Mouse (Mus musculus) limb, embryonic 11.5 days (tissue): ENCODE results near the gene BC004004. TPM values are rescaled to one million over a fixed set of nuclear protein-coding genes. Genes with fewer than 3 reads are reported as not detected.
A peak's percentile ranks its signal among the peaks of the same experiment; 100 is the strongest.

Source experiments
- ATAC-seq: fragments of 200-750 bp; cut with Nextera tagmentation; 2 replicates; pipeline ENCODE4 v1.8.0; 2017; ENCODE audit warnings: low read depth; ENCODE audit not compliant: insufficient number of reproducible peaks, low FRiP score, low TSS enrichment
- DNase-seq: peaks from one replicate; pipeline ENCODE4 v3.0.0-alpha.2; 2015; ENCODE audit warnings: low spot score
- H3K27ac ChIP-seq: fragments of 300-500 bp; sonication (generic); replicated peaks from 2 replicates; pipeline ENCODE4 v1.5.1; 2014; ENCODE audit warnings: low read depth, mild to moderate bottlenecking, low read length
- H3K27me3 ChIP-seq: fragments of 300-500 bp; sonication (generic); 2 replicates; pipeline ENCODE4 v1.6.1; 2014; ENCODE audit warnings: mild to moderate bottlenecking, low read length, mixed read lengths; ENCODE audit not compliant: control insufficient read depth, insufficient read depth
- H3K36me3 ChIP-seq: fragments of 300-500 bp; sonication (generic); 2 replicates; pipeline ENCODE4 v1.6.1; 2014; ENCODE audit warnings: mild to moderate bottlenecking, low read length, moderate library complexity, mixed read lengths; ENCODE audit not compliant: control insufficient read depth, insufficient read depth
- H3K4me1 ChIP-seq: fragments of 300-500 bp; sonication (generic); 2 replicates; pipeline ENCODE4 v1.6.1; 2014; ENCODE audit warnings: low read length, mixed read lengths; ENCODE audit not compliant: control insufficient read depth, insufficient read depth
- H3K4me2 ChIP-seq: fragments of 300-500 bp; sonication (generic); 2 replicates; pipeline ENCODE4 v1.6.1; 2014; ENCODE audit warnings: low read depth, mild to moderate bottlenecking, moderate library complexity; ENCODE audit not compliant: severe bottlenecking
- H3K4me3 ChIP-seq: fragments of 300-500 bp; sonication (generic); 2 replicates; pipeline ENCODE4 v1.5.1; 2014; ENCODE audit warnings: low read depth, low read length
- H3K9ac ChIP-seq: fragments of 300-500 bp; sonication (generic); 2 replicates; pipeline ENCODE4 v1.6.1; 2014; ENCODE audit warnings: mild to moderate bottlenecking, low read length
- H3K9me3 ChIP-seq: fragments of 300-500 bp; sonication (generic); 2 replicates; pipeline ENCODE4 v1.6.1; 2016; ENCODE audit warnings: low read length; ENCODE audit not compliant: control insufficient read depth
- WGBS: fragments of 180-500 bp; shearing (Covaris S2); extraction: QIAGEN DNeasy Blood & Tissue Kit; methylation state at CpG from one replicate; pipeline ENCODE4 v1.1.7; 2014; 5-methylcytosine and 5-hydroxymethylcytosine counted together
- polyA plus RNA-seq: library from polyadenylated mRNA; unstranded; fragments of >200 nt; fragmentation: Nextera tagmentation; extraction: Ambion mirVana; gene quantifications from 2 replicates; pipeline ENCODE4 v1.2.1, GENCODE M21; 2014

BC004004 gene
- polyA plus RNA-seq, 1 experiment from 2014 or later = 50.0 TPM

GRCm38 (mm10) chr17:29295835-29296234, 27.2 kb downstream of the BC004004 start:
- DNase-seq = no peak
- H3K4me2 ChIP-seq = no peak overlapping the region
- H3K27me3 ChIP-seq = no peaks in the 10 kb centered on the region
- ATAC-seq = no peak
- H3K4me1 ChIP-seq = peaks cover 10% of the 10 kb centered on the region; the same call in 1 of the 2 replicates
- peaks cover 8% of the 10 kb centered on the region; the same call in 1 of the 2 replicates for H3K36me3 ChIP-seq
- WGBS = 69% methylated on average over 5 of the region's 5 CpGs
- H3K4me3 ChIP-seq = no peak overlapping the region
- H3K27ac ChIP-seq = no peak overlapping the region
- H3K9ac ChIP-seq = no peak overlapping the region
- no peaks in the 10 kb centered on the region for H3K9me3 ChIP-seq

DNA sequence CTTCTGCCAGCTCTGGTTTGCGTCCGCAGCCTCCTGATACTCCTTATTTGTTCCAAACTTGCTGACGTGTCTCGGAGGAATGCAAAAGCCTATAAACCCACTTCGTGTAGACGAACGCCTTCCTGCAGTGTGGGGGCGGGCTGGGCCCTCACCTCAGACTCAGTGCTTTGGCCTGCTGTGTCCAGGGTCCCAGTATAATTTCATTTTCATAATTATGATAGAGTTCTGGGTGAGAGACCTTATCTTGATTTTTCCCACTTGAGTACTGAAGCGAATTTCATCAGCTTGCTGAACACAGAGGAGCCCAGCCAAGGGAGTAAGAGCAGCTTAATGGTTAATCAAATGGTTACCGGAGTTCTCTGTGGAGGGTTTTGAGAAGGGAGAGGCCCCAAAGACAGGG, 28.7 kb downstream of the BC004004 start:
- WGBS = 41% methylated on average over 10 of the region's 10 CpGs
- H3K4me3 ChIP-seq = no peak overlapping the region
- no peak for DNase-seq
- H3K4me2 ChIP-seq = no peak overlapping the region
- peaks cover 15% of the 10 kb centered on the region; the same call in 1 of the 2 replicates for H3K36me3 ChIP-seq
- ATAC-seq = no peak
- H3K4me1 ChIP-seq = peaks cover 10% of the 10 kb centered on the region; the same call in 1 of the 2 replicates
- H3K9me3 ChIP-seq = no peaks in the 10 kb centered on the region
- H3K9ac ChIP-seq = no peak overlapping the region
- no peak overlapping the region for H3K27ac ChIP-seq
- H3K27me3 ChIP-seq = no peaks in the 10 kb centered on the region

- H3K4me1 ChIP-seq = peaks cover 10% of the 10 kb centered on the region
- WGBS = 80% methylated on average over 6 of the region's 6 CpGs
- H3K4me2 ChIP-seq = no peak overlapping the region
- no peak overlapping the region for H3K4me3 ChIP-seq
- H3K36me3 ChIP-seq = peaks cover 15% of the 10 kb centered on the region; the same call in 1 of the 2 replicates
- ATAC-seq (no peak), DNase-seq (no peak)
- H3K27ac ChIP-seq = no peak overlapping the region
- no peaks in the 10 kb centered on the region for H3K9me3 ChIP-seq
- H3K27me3 ChIP-seq = no peaks in the 10 kb centered on the region
- no peak overlapping the region for H3K9ac ChIP-seq
Observed at GRCm38 (mm10) chr17:29297813-29298212, 29.2 kb downstream of the BC004004 start.

GRCm38 (mm10) chr17:29299282-29299681, 30.7 kb downstream of the BC004004 start:
- H3K27ac ChIP-seq = no peak overlapping the region
- peaks cover 15% of the 10 kb centered on the region; the same call in 1 of the 2 replicates for H3K36me3 ChIP-seq
- H3K27me3 ChIP-seq = no peaks in the 10 kb centered on the region
- no peak overlapping the region for H3K4me2 ChIP-seq
- 88% methylated on average over 4 of the region's 4 CpGs for WGBS
- no peak overlapping the region for H3K9ac ChIP-seq
- H3K9me3 ChIP-seq = no peaks in the 10 kb centered on the region
- H3K4me1 ChIP-seq = peaks cover 23% of the 10 kb centered on the region
- DNase-seq (no peak), ATAC-seq (no peak)
- no peak overlapping the region for H3K4me3 ChIP-seq

DNA sequence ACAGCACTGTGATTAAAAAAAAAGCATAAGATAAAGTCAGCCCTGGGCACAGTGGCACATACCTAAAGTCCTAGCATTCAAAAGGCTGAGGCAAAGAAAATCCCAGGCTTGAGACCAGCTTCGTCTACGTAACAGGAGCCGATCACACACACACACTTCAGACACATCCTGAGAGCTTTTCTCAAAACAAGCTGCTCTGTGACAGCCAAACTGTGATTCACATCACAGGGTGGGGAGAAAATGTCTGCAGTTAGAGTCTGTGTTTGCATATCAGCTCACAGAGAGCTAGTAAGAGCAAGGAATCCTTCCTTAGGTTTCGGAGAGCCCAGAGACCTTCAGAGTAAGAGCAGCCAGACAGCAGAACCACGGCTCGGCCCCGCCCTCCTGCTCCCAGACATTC, 32.3 kb downstream of the BC004004 start:
- 91% methylated on average over 7 of the region's 7 CpGs for WGBS
- H3K9ac ChIP-seq = no peak overlapping the region
- no peaks in the 10 kb centered on the region for H3K27me3 ChIP-seq
- DNase-seq (no peak), ATAC-seq (no peak)
- H3K4me1 ChIP-seq = peaks cover 34% of the 10 kb centered on the region
- H3K9me3 ChIP-seq = no peaks in the 10 kb centered on the region
- H3K4me2 ChIP-seq = no peak overlapping the region
- H3K4me3 ChIP-seq = no peak overlapping the region
- peaks cover 15% of the 10 kb centered on the region; the same call in 1 of the 2 replicates for H3K36me3 ChIP-seq
- no peak overlapping the region for H3K27ac ChIP-seq

GRCm38 (mm10) chr17:29301421-29301820, 32.8 kb downstream of the BC004004 start:
- H3K4me3 ChIP-seq = no peak overlapping the region
- H3K9ac ChIP-seq = no peak overlapping the region
- no peaks in the 10 kb centered on the region for H3K9me3 ChIP-seq
- no peak overlapping the region for H3K4me2 ChIP-seq
- ATAC-seq (no peak), DNase-seq (no peak)
- H3K27me3 ChIP-seq = no peaks in the 10 kb centered on the region
- no peak overlapping the region for H3K27ac ChIP-seq
- peaks cover 34% of the 10 kb centered on the region for H3K4me1 ChIP-seq
- WGBS = 92% methylated on average over 6 of the region's 6 CpGs
- peaks cover 15% of the 10 kb centered on the region; the same call in 1 of the 2 replicates for H3K36me3 ChIP-seq

DNA sequence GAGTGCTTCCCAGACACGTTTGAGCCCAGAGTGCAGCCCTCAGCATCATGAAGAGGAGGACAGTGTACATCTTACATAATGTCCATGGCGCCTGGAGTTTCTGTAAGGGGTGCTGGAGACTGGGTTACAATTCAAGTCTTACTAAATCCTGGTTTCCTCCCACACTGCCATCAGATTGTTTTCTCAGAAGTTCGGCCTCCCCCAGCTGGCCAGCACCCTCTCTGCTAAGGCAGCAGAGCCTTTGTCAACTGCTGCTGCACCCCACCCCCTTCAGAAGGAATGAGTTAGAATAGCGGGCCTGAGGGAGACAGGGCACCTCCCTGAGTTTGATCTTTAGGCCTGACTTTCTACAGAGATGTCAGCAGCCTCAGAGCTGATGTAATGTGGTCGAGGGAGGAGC, 33.6 kb downstream of the BC004004 start:
- peaks cover 29% of the 10 kb centered on the region for H3K4me1 ChIP-seq
- WGBS = 74% methylated on average over 5 of the region's 5 CpGs
- no peak overlapping the region for H3K4me3 ChIP-seq
- no peak overlapping the region for H3K9ac ChIP-seq
- H3K27ac ChIP-seq = no peak overlapping the region
- ATAC-seq = no peak
- no peak for DNase-seq
- no peaks in the 10 kb centered on the region for H3K9me3 ChIP-seq
- H3K36me3 ChIP-seq = peaks cover 15% of the 10 kb centered on the region; the same call in 1 of the 2 replicates
- no peak overlapping the region for H3K4me2 ChIP-seq
- no peaks in the 10 kb centered on the region for H3K27me3 ChIP-seq

GRCm38 (mm10) chr17:29303087-29303486, 34.5 kb downstream of the BC004004 start:
- Histone ChIP-seq H3K9ac (peak overlapping the region; percentile 45; the same call in 1 of the 2 replicates), H3K27ac (peak overlapping the region; percentile 3; the same call in 1 of the 2 replicates), H3K4me1 (peaks cover 25% of the 10 kb centered on the region), H3K27me3 (no peaks in the 10 kb centered on the region), H3K9me3 (no peaks in the 10 kb centered on the region), H3K4me3 (no peak overlapping the region), H3K36me3 (peaks cover 15% of the 10 kb centered on the region; the same call in 1 of the 2 replicates), H3K4me2 (no peak overlapping the region)
- 40% methylated on average over 3 of the region's 3 CpGs for WGBS
- DNase-seq (peak; percentile 62), ATAC-seq (0 out of 2 replicates have a peak, but pooled peaks have one; percentile 5)

DNA sequence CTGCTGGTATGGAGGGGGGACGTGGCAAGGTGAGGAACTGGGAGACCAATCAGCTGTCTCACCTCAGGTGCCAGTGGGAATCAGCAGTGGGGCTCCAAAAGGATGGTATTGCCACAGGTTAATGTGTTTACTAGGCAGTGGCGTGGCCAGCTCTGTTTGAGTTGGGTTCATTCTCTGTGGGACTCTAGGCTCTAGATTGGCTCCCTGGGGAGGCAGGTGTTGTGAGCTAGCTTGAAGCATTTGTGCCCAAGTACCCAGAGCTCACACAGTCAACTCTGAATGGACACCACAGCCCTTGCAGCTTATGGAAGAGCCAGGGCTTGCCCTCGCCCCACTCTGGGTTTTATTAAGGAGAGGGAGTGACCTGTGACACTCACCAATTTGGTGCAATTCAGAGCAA, 35.3 kb downstream of the BC004004 start:
- Histone ChIP-seq H3K36me3 (peaks cover 12% of the 10 kb centered on the region; the same call in 1 of the 2 replicates), H3K4me3 (no peak overlapping the region), H3K9me3 (no peaks in the 10 kb centered on the region), H3K27ac (no peak overlapping the region), H3K27me3 (no peaks in the 10 kb centered on the region), H3K4me2 (no peak overlapping the region), H3K9ac (no peak overlapping the region; the same call in 1 of the 2 replicates), H3K4me1 (peaks cover 25% of the 10 kb centered on the region)
- 59% methylated on average over 3 of the region's 3 CpGs for WGBS
- DNase-seq (no peak), ATAC-seq (no peak)
